9 mouse cellular contexts compared by ENCODE assay signal in the genomic region with DNA sequence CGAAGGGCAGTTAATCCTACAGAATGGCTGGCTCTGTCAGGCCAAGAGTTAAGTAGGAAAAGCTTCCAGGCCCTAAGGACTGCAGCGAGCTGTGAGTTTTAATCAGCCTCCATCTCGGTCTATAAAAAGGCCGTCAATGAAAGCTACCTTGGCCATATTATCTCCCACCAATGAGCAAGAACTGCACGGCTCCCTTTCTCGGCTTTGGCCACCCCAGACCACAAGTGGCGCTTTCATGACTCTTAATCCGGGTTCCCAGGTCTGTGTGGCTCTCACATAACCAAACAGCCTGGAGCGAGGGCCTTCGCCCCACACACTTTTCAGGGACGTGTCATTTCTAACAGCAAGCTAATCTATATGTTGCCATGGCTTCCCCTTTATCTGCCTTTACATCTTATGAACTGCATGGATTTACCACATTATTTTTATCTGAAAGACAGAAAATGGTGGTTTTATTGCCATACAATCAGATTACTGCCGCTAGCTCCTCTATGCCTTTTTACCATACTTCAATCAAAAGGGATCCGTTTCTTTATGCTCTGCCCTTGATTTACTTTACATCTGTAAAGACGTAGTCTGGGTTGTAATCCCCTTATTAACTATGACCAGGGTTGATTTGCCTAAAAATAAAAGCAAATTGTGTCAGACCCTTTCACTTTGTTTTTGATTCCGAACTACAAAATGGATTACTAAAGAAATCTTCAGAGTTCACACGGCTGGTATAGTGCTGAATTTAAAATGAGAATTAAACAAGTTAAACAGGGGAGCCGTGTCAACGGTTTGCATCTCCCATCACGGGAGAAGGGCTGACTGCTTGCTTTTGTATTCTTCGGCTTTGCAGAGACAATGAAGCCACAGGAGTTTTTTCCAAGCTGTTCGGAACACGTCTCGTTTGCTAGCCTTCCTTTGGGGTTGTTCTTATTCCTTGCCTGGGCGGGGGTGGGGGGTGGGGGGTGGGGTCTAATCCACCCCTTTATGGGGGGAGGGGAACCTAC. TPM values are rescaled to one million over a fixed set of nuclear protein-coding genes. Genes with fewer than 3 reads are reported as not detected.
DNase-seq lines count a peak whose midpoint lies in the region; ATAC-seq and TF ChIP-seq lines count a peak whose summit lies in the region.
"Had no signal": no experiment of that assay in that cellular context is flagged by ENCODE, and none has a peak within 500 bp of the region (broad histone marks: within the 10 kb centered on the region; RNA-seq: fewer than 3 reads in every experiment).

No protein-coding gene starts in this region.

- TF ChIP-seq CTCF in gastrocnemius, adult 2 months (IDR thresholded peaks at IDR 0.05): no peak

- H3K9me3 ChIP-seq in forebrain, embryonic 15.5 days: no peaks in the 10 kb centered on the region
- H3K9me3 ChIP-seq: liver, embryonic 13.5 days had no signal

- no peaks in the 10 kb centered on the region for H3K27me3 ChIP-seq in forebrain, embryonic 15.5 days

- peak; percentile 52 for ATAC-seq in forebrain, embryonic 15.5 days (replicated peaks)

- no peaks in the 10 kb centered on the region for H3K36me3 ChIP-seq in forebrain, embryonic 15.5 days
- H3K36me3 ChIP-seq: liver, embryonic 13.5 days had no signal

- DNase-seq in gastrocnemius, adult 2 months: no peak
- DNase-seq in gastrocnemius, postnatal 4 days (ENCODE audit: low spot score in 2 of 2): no peak
- peak; percentile 55 for DNase-seq in ES-CJ7 (ENCODE audit: low read depth, low spot score)
- DNase-seq in mesoderm, embryonic 11.5 days (ENCODE audit: low read depth, low spot score): peak; percentile 48
- DNase-seq in right cerebral cortex, adult 18-20 months: no peak
- DNase-seq in right cerebral cortex, postnatal 25 days: no peak
- DNase-seq in kidney, postnatal 25 days: no peak
- DNase-seq: liver, embryonic 13.5 days had no signal

- H3K4me2 ChIP-seq in forebrain, embryonic 15.5 days (replicated peaks): peak overlapping the region; percentile 66
- H3K4me2 ChIP-seq: liver, embryonic 13.5 days had no signal

- H3K9ac ChIP-seq in forebrain, embryonic 15.5 days (replicated peaks): peak overlapping the region; percentile 97
- H3K9ac ChIP-seq: liver, embryonic 13.5 days had no signal

- H3K27ac ChIP-seq in gastrocnemius, adult 2 months: 0 out of 2 replicates have a peak overlapping the region, but pooled peaks have one; percentile 8
- peak overlapping the region; percentile 97 for H3K27ac ChIP-seq in forebrain, embryonic 15.5 days (replicated peaks)
- H3K27ac ChIP-seq: liver, embryonic 13.5 days had no signal

- intact Hi-C loops in gastrocnemius, adult 2 months (cut with DNase I): no loop called here

- WGBS in forebrain, embryonic 15.5 days: 4% methylated on average over 24 of the region's 24 CpGs

- H3K4me3 ChIP-seq in gastrocnemius, adult 2 months: peak overlapping the region; percentile 82
- H3K4me3 ChIP-seq in forebrain, embryonic 15.5 days: peak overlapping the region; percentile 96
- H3K4me3 ChIP-seq: liver, embryonic 13.5 days had no signal

- H3K4me1 ChIP-seq in forebrain, embryonic 15.5 days: peaks cover 60% of the 10 kb centered on the region

RNA-seq across cellular contexts. Expression of a gene that starts 5.4 kb away (rescaled TPM):
- total RNA-seq in gastrocnemius, adult 2 months (2021): 1 to 10 TPM; 5.7 to 6.6 TPM
- total RNA-seq in gastrocnemius, postnatal 4 days (2021): 10 to 100 TPM; 25.1 to 28.3 TPM
- 65.3 and 66.4 TPM in 2 replicates for polyA plus RNA-seq in forebrain, embryonic 15.5 days (2015; fragmentation: Nextera tagmentation; extraction: Ambion mirVana)

RNA-seq across cellular contexts. Expression of a gene that starts 34.7 kb away (rescaled TPM):
- total RNA-seq in gastrocnemius, adult 2 months (2021): 10 to 100 TPM; 36.4 to 41.4 TPM
- 10 to 100 TPM; 50.9 to 75.9 TPM for total RNA-seq in gastrocnemius, postnatal 4 days (2021)
- polyA plus RNA-seq in forebrain, embryonic 15.5 days (2015; fragmentation: Nextera tagmentation; extraction: Ambion mirVana): 199 TPM in 2 replicates

Comparison
In these comparisons a context has a peak if more than half of its experiments do, and no peak if none do; other contexts are left out.
1. DNase-seq: peak in ES-CJ7 (single experiment) and mesoderm, embryonic 11.5 days (single experiment); none in gastrocnemius, adult 2 months (single experiment), gastrocnemius, postnatal 4 days (0 of 2), right cerebral cortex, adult 18-20 months (single experiment), right cerebral cortex, postnatal 25 days (single experiment) and kidney, postnatal 25 days (0 of 2).